Mouse (Mus musculus) cerebellum, adult 2 months (tissue): ENCODE results near the gene Plce1.

ENCODE experiments used
- CTCF ChIP-seq: fragments of 200-500 bp; IDR thresholded peaks from 2 replicates; pipeline ENCODE4 v1.5.1; 2011; ENCODE audit warnings: low read depth, mild to moderate bottlenecking, control low read depth, low read length, moderate library complexity, borderline replicate concordance; ENCODE audit not compliant: insufficient read depth
- POLR2A ChIP-seq: fragments of 200-500 bp; IDR thresholded peaks from 2 replicates; pipeline ENCODE4 v1.6.1; 2011; ENCODE audit warnings: low read length, control low read depth, borderline replicate concordance; ENCODE audit not compliant: insufficient read depth

- TF ChIP-seq POLR2A (no peak), CTCF (no peak)
Observed at GRCm38 (mm10) chr19:38678655-38679054, 197.7 kb downstream of the Plce1 start.
